Comparison of ENCODE assay signal across 26 mouse cellular contexts in genomic region chr5:27156366-27156765, GRCm38 (mm10).
DNase-seq lines count a peak whose midpoint lies in the region; ATAC-seq and TF ChIP-seq lines count a peak whose summit lies in the region.
"Had no signal": no experiment of that assay in that cellular context is flagged by ENCODE, and none has a peak within 500 bp of the region (broad histone marks: within the 10 kb centered on the region; RNA-seq: fewer than 3 reads in every experiment).

No protein-coding gene starts in this region.

- H3K4me1 ChIP-seq in cerebellum, adult 2 months (ENCODE audit: control insufficient read depth, insufficient read depth, low read length), result peaks cover 38% of the 10 kb centered on the region
- H3K4me1 ChIP-seq: embryonic facial prominence, embryonic 12.5 days; embryonic facial prominence, embryonic 15.5 days; heart, embryonic 10.5 days; heart, embryonic 13.5 days had no signal

- DNase-seq in cerebellum, adult 11 months, result peak; percentile 38
- DNase-seq in cerebellum, postnatal 4 days (ENCODE audit: low spot score in 2 of 2), result no peak
- peak; percentile 43 to 73 for DNase-seq in cerebellum, adult 2 months
- DNase-seq in cerebellum, adult 9-10 months, result peak; percentile 72
- no peak for DNase-seq in urinary bladder, postnatal 4 days (ENCODE audit: low spot score in 2 of 2)
- no peak for DNase-seq in spleen, postnatal 10 days (ENCODE audit: low spot score in 2 of 2)
- DNase-seq: adrenal gland, postnatal 10 days; adrenal gland, postnatal 36 days; forebrain, postnatal 0 days; gastrocnemius, adult 2 months; gastrocnemius, postnatal 14 days; heart, adult 18-20 months; heart, postnatal 14 days; heart, postnatal 4 days; kidney, adult 18-20 months had no signal

- no peak overlapping the region for H3K4me3 ChIP-seq in cerebellum, adult 2 months (replicated peaks; ENCODE audit: insufficient read depth, low read depth, low read length)
- H3K4me3 ChIP-seq: embryonic facial prominence, embryonic 12.5 days; embryonic facial prominence, embryonic 15.5 days; gastrocnemius, adult 2 months; heart, embryonic 10.5 days; heart, embryonic 13.5 days had no signal

- ATAC-seq in cerebellum, adult (ENCODE audit: insufficient number of reproducible peaks, low FRiP score, low TSS enrichment), result no peak
- ATAC-seq: activated CD4-positive, CD25-positive, alpha-beta regulatory T cell, adult 4 months; forebrain, embryonic 14.5 days; forebrain, postnatal 0 days; hindbrain, postnatal 0 days; inflammation-experienced regulatory T-cells, adult 6 months; intestine, embryonic 16.5 days had no signal

- H3K27ac ChIP-seq in cerebellum, adult 2 months (ENCODE audit: insufficient read depth, low read length), result peak overlapping the region; percentile 43; the same call in 1 of the 2 replicates
- H3K27ac ChIP-seq: embryonic facial prominence, embryonic 12.5 days; embryonic facial prominence, embryonic 15.5 days; gastrocnemius, adult 2 months; heart, embryonic 10.5 days; heart, embryonic 13.5 days; hindbrain, embryonic 14.5 days; hindbrain, postnatal 0 days had no signal

- TF ChIP-seq POLR2A in cerebellum, adult 2 months (IDR thresholded peaks at IDR 0.05; ENCODE audit: borderline replicate concordance, insufficient read depth, low read length), result no peak

- H3K27me3 ChIP-seq in cerebellum, adult 2 months (ENCODE audit: control insufficient read depth, insufficient read depth, low read length), result no peaks in the 10 kb centered on the region
- H3K27me3 ChIP-seq: embryonic facial prominence, embryonic 12.5 days; embryonic facial prominence, embryonic 15.5 days; heart, embryonic 13.5 days had no signal

- no peak for TF ChIP-seq CTCF in cerebellum, adult 2 months (IDR thresholded peaks at IDR 0.05; ENCODE audit: borderline replicate concordance, insufficient read depth, low read depth, low read length)

- 7% methylated on average over 2 of the region's 2 CpGs for WGBS in cerebellum, adult 2 months

Comparison
In these comparisons a context has a peak if more than half of its experiments do, and no peak if none do; other contexts are left out.
1. DNase-seq: peak in cerebellum, adult 11 months (single experiment), cerebellum, adult 2 months (2 of 2) and cerebellum, adult 9-10 months (single experiment); none in cerebellum, postnatal 4 days (0 of 2), urinary bladder, postnatal 4 days (0 of 2) and spleen, postnatal 10 days (0 of 2).